Mouse (Mus musculus): ENCODE measurements around the gene Nt5c2. TPM values are rescaled to one million over a fixed set of nuclear protein-coding genes. Genes with fewer than 3 reads are reported as not detected.
"Not testable (repeated sequence)": the region's sequence is repeated elsewhere in the genome, so short reads cannot be mapped to it uniquely, and the experiment has no call there.

The Nt5c2 gene
- polyA plus RNA-seq, 1 experiment from 2014 or later, result 90.4 TPM

DNA sequence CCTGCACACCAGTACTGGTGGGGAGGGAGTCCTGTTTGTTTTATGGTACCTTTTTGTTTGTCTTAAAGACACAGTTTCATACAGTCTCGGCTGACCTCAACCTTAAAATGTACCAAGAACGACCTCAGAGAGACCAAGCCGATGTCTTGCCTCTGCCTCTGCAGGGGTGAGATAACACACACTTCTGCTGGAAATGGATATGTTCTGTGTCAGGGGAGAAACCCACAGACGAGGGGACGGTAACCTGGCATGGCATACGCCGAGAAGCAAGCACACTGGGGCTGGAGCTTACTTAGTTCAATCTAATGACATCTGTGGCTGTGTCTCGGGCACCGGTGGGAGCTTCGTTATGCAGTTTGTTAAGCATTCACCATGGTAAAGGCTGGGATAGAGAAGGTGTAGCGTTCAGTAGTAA lies 31.0 kb downstream of the Nt5c2 start:
- 57% methylated on average over 11 of the region's 11 CpGs for WGBS
- DNase-seq (ENCODE audit: low spot score) (no peak), ATAC-seq (replicated peaks; ENCODE audit: insufficient number of reproducible peaks, low FRiP score, low TSS enrichment, low read depth) (no peak)
- Histone ChIP-seq H3K9ac (replicated peaks; ENCODE audit: low read length) (no peak overlapping the region), H3K36me3 (replicated peaks; ENCODE audit: control insufficient read depth, insufficient read depth, low read depth, low read length) (no peaks in the 10 kb centered on the region), H3K27ac (replicated peaks; ENCODE audit: low read depth, low read length) (no peak overlapping the region), H3K4me2 (ENCODE audit: low read depth, low read length) (no peak overlapping the region), H3K9me3 (replicated peaks; ENCODE audit: control insufficient read depth, low read length) (no peaks in the 10 kb centered on the region), H3K4me3 (ENCODE audit: low read depth, low read length) (no peak overlapping the region), H3K27me3 (ENCODE audit: control insufficient read depth, insufficient read depth, low read length) (no peaks in the 10 kb centered on the region), H3K4me1 (ENCODE audit: control insufficient read depth, insufficient read depth, low read length) (no peaks in the 10 kb centered on the region)

GRCm38 (mm10) chr19:46983352-46983965 lies 31.5 kb downstream of the Nt5c2 start:
- Histone ChIP-seq H3K36me3 (replicated peaks; ENCODE audit: control insufficient read depth, insufficient read depth, low read depth, low read length) (no peaks in the 10 kb centered on the region), H3K4me2 (ENCODE audit: low read depth, low read length) (no peak overlapping the region), H3K9ac (replicated peaks; ENCODE audit: low read length) (no peak overlapping the region), H3K9me3 (replicated peaks; ENCODE audit: control insufficient read depth, low read length) (no peaks in the 10 kb centered on the region), H3K27ac (replicated peaks; ENCODE audit: low read depth, low read length) (no peak overlapping the region), H3K4me1 (ENCODE audit: control insufficient read depth, insufficient read depth, low read length) (no peaks in the 10 kb centered on the region), H3K27me3 (ENCODE audit: control insufficient read depth, insufficient read depth, low read length) (no peaks in the 10 kb centered on the region), H3K4me3 (ENCODE audit: low read depth, low read length) (no peak overlapping the region)
- no peak for ATAC-seq (replicated peaks; ENCODE audit: insufficient number of reproducible peaks, low FRiP score, low TSS enrichment, low read depth)
- DNase-seq (ENCODE audit: low spot score), result no peak
- 50% methylated on average over 14 of the region's 14 CpGs for WGBS

- ATAC-seq (replicated peaks; ENCODE audit: insufficient number of reproducible peaks, low FRiP score, low TSS enrichment, low read depth) (no peak), DNase-seq (ENCODE audit: low spot score) (no peak)
- Histone ChIP-seq H3K4me2 (ENCODE audit: low read depth, low read length) (no peak overlapping the region), H3K4me1 (ENCODE audit: control insufficient read depth, insufficient read depth, low read length) (no peaks in the 10 kb centered on the region), H3K9me3 (replicated peaks; ENCODE audit: control insufficient read depth, low read length) (no peaks in the 10 kb centered on the region), H3K36me3 (replicated peaks; ENCODE audit: control insufficient read depth, insufficient read depth, low read depth, low read length) (no peaks in the 10 kb centered on the region), H3K27me3 (ENCODE audit: control insufficient read depth, insufficient read depth, low read length) (no peaks in the 10 kb centered on the region), H3K27ac (replicated peaks; ENCODE audit: low read depth, low read length) (no peak overlapping the region), H3K9ac (replicated peaks; ENCODE audit: low read length) (no peak overlapping the region), H3K4me3 (ENCODE audit: low read depth, low read length) (no peak overlapping the region)
- 37% methylated on average over 6 of the region's 6 CpGs for WGBS
These were observed 33.5 kb downstream of the Nt5c2 start for GRCm38 (mm10) chr19:46981462-46981861.

GRCm38 (mm10) chr19:46979781-46980105 lies 35.2 kb downstream of the Nt5c2 start:
- ATAC-seq (replicated peaks; ENCODE audit: insufficient number of reproducible peaks, low FRiP score, low TSS enrichment, low read depth) (no peak), DNase-seq (ENCODE audit: low spot score) (no peak)
- Histone ChIP-seq H3K27me3 (ENCODE audit: control insufficient read depth, insufficient read depth, low read length) (no peaks in the 10 kb centered on the region), H3K27ac (replicated peaks; ENCODE audit: low read depth, low read length) (no peak overlapping the region), H3K4me1 (ENCODE audit: control insufficient read depth, insufficient read depth, low read length) (no peaks in the 10 kb centered on the region), H3K9me3 (replicated peaks; ENCODE audit: control insufficient read depth, low read length) (no peaks in the 10 kb centered on the region), H3K36me3 (replicated peaks; ENCODE audit: control insufficient read depth, insufficient read depth, low read depth, low read length) (no peaks in the 10 kb centered on the region), H3K4me3 (ENCODE audit: low read depth, low read length) (no peak overlapping the region), H3K9ac (replicated peaks; ENCODE audit: low read length) (no peak overlapping the region), H3K4me2 (ENCODE audit: low read depth, low read length) (no peak overlapping the region)
- WGBS, result 80% methylated on average over 3 of the region's 3 CpGs

- no peaks in the 10 kb centered on the region for H3K4me1 ChIP-seq (ENCODE audit: control insufficient read depth, insufficient read depth, low read length)
- no peaks in the 10 kb centered on the region for H3K27me3 ChIP-seq (ENCODE audit: control insufficient read depth, insufficient read depth, low read length)
- no peak overlapping the region for H3K27ac ChIP-seq (replicated peaks; ENCODE audit: low read depth, low read length)
- H3K36me3 ChIP-seq (replicated peaks; ENCODE audit: control insufficient read depth, insufficient read depth, low read depth, low read length), result no peaks in the 10 kb centered on the region
- no peak for ATAC-seq (replicated peaks; ENCODE audit: insufficient number of reproducible peaks, low FRiP score, low TSS enrichment, low read depth)
- H3K4me2 ChIP-seq (ENCODE audit: low read depth, low read length), result no peak overlapping the region
- H3K9ac ChIP-seq (replicated peaks; ENCODE audit: low read length), result no peak overlapping the region
- H3K4me3 ChIP-seq (ENCODE audit: low read depth, low read length), result no peak overlapping the region
- no peaks in the 10 kb centered on the region for H3K9me3 ChIP-seq (replicated peaks; ENCODE audit: control insufficient read depth, low read length)
- no peak for DNase-seq (ENCODE audit: low spot score)
- 87% methylated on average over 17 of the region's 17 CpGs for WGBS
These were observed 35.8 kb downstream of the Nt5c2 start for GRCm38 (mm10) chr19:46978920-46979780.

DNA sequence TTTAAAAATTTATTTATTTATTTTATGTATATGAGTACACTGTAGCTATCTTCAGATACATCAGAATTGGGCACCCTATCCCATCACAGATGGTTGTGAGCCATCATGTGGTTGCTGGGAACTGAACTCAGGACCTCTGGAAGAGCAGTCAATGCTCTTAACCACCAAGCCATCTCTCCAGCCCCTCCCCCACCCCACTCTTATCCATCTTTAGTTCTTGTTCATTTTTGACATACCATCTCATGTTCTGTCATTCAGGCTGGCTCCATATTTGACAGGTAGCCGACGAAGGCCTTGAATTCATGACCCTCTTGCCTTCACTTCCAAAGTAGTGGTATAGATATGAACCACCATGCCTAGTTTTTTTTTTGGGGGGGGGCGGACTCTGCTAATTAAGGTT lies 36.9 kb downstream of the Nt5c2 start:
- ATAC-seq (replicated peaks; ENCODE audit: insufficient number of reproducible peaks, low FRiP score, low TSS enrichment, low read depth), result not testable (repeated sequence)

GRCm38 (mm10) chr19:46977460-46977859 lies 37.5 kb downstream of the Nt5c2 start:
- Histone ChIP-seq H3K36me3 (replicated peaks; ENCODE audit: control insufficient read depth, insufficient read depth, low read depth, low read length) (no peaks in the 10 kb centered on the region), H3K4me1 (ENCODE audit: control insufficient read depth, insufficient read depth, low read length) (no peaks in the 10 kb centered on the region), H3K27ac (replicated peaks; ENCODE audit: low read depth, low read length) (no peak overlapping the region), H3K4me2 (ENCODE audit: low read depth, low read length) (no peak overlapping the region), H3K4me3 (ENCODE audit: low read depth, low read length) (no peak overlapping the region), H3K9me3 (replicated peaks; ENCODE audit: control insufficient read depth, low read length) (no peaks in the 10 kb centered on the region), H3K27me3 (ENCODE audit: control insufficient read depth, insufficient read depth, low read length) (no peaks in the 10 kb centered on the region), H3K9ac (replicated peaks; ENCODE audit: low read length) (no peak overlapping the region)
- WGBS, result 46% methylated on average over 6 of the region's 6 CpGs
- ATAC-seq (replicated peaks; ENCODE audit: insufficient number of reproducible peaks, low FRiP score, low TSS enrichment, low read depth) (no peak), DNase-seq (ENCODE audit: low spot score) (no peak)

More for the DNA sequence above, 36.9 kb downstream of the Nt5c2 start:
- 98% methylated on average over 3 of the region's 3 CpGs for WGBS
- not testable (repeated sequence) for H3K36me3 ChIP-seq (replicated peaks; ENCODE audit: control insufficient read depth, insufficient read depth, low read depth, low read length); H3K4me2 ChIP-seq (ENCODE audit: low read depth, low read length); H3K4me3 ChIP-seq (ENCODE audit: low read depth, low read length); H3K27me3 ChIP-seq (ENCODE audit: control insufficient read depth, insufficient read depth, low read length); DNase-seq (ENCODE audit: low spot score); H3K9me3 ChIP-seq (replicated peaks; ENCODE audit: control insufficient read depth, low read length); H3K9ac ChIP-seq (replicated peaks; ENCODE audit: low read length); H3K4me1 ChIP-seq (ENCODE audit: control insufficient read depth, insufficient read depth, low read length); H3K27ac ChIP-seq (replicated peaks; ENCODE audit: low read depth, low read length)

GRCm38 (mm10) chr19:46976743-46977142 lies 38.2 kb downstream of the Nt5c2 start:
- Histone ChIP-seq H3K27me3 (ENCODE audit: control insufficient read depth, insufficient read depth, low read length) (no peaks in the 10 kb centered on the region), H3K9me3 (replicated peaks; ENCODE audit: control insufficient read depth, low read length) (no peaks in the 10 kb centered on the region), H3K4me2 (ENCODE audit: low read depth, low read length) (no peak overlapping the region), H3K4me3 (ENCODE audit: low read depth, low read length) (no peak overlapping the region), H3K4me1 (ENCODE audit: control insufficient read depth, insufficient read depth, low read length) (no peaks in the 10 kb centered on the region), H3K9ac (replicated peaks; ENCODE audit: low read length) (no peak overlapping the region), H3K36me3 (replicated peaks; ENCODE audit: control insufficient read depth, insufficient read depth, low read depth, low read length) (no peaks in the 10 kb centered on the region), H3K27ac (replicated peaks; ENCODE audit: low read depth, low read length) (no peak overlapping the region)
- ATAC-seq (replicated peaks; ENCODE audit: insufficient number of reproducible peaks, low FRiP score, low TSS enrichment, low read depth) (no peak), DNase-seq (ENCODE audit: low spot score) (no peak)
- 65% methylated on average over 2 of the region's 2 CpGs for WGBS

Data from embryonic facial prominence, embryonic 11.5 days (tissue).